Mouse (Mus musculus) MEL (cell line): ENCODE measurements around the gene Gna11.

Experiments used
- CTCF ChIP-seq, 3 experiments: IDR thresholded peaks in 2 of 3; conservative IDR thresholded peaks in 1 of 3; 2 replicates each; pipeline ENCODE4 v1.5.1; 2011 to 2012; ENCODE audit warnings: low read length in 3 of 3, low read depth in 2 of 3, mild to moderate bottlenecking in 2 of 3, improper control_type of control experiment in 1 of 3, inconsistent platforms in 1 of 3, mixed read lengths in 1 of 3, moderate library complexity in 1 of 3; ENCODE audit not compliant: control insufficient read depth in 1 of 3, insufficient read depth in 1 of 3, poor library complexity in 1 of 3, severe bottlenecking in 1 of 3
- NELFE ChIP-seq: IDR thresholded peaks from 2 replicates; pipeline ENCODE4 v1.6.1; 2011; ENCODE audit warnings: low read depth, low read length, improper control_type of control experiment
- USF2 ChIP-seq, 2 experiments: IDR thresholded peaks; 2 replicates each; pipeline ENCODE4 v1.6.1; 2011 to 2012; ENCODE audit warnings: improper control_type of control experiment in 2 of 2, low read length in 2 of 2, borderline replicate concordance in 1 of 2, inconsistent platforms in 1 of 2, low read depth in 1 of 2, mild to moderate bottlenecking in 1 of 2; ENCODE audit not compliant: insufficient read depth in 1 of 2

DNA sequence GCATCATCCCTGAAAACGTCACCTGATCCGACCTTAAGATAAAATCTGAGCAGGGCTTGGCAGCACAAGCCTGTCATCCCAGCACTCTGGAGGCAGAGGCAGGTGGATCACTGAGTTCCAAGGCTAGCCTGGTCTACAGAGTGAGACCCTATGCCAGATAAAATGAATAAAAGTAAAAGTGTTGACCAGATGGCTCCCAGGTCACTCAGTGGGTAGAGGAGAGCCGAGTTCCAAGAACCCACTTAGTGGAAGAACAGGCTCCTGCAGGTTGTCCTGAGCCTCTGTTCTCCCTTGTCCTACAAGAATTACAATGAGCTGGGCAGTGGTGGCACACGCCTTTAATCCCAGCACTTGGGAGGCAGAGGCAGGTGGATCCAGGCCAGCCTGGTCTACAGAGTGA is 48.2 kb upstream of the Gna11 start:
- no peak for TF ChIP-seq CTCF (IDR thresholded peaks at IDR 0.05 in 2 of 3, conservative IDR thresholded peaks at IDR 0.05 in 1 of 3; ENCODE audit: control insufficient read depth in 1 of 3, insufficient read depth in 1 of 3, low read depth in 2 of 3, low read length in 3 of 3, poor library complexity in 1 of 3, severe bottlenecking in 1 of 3)
- no peak for TF ChIP-seq USF2 (IDR thresholded peaks at IDR 0.05; ENCODE audit: borderline replicate concordance in 1 of 2, insufficient read depth in 1 of 2, low read depth in 1 of 2, low read length in 2 of 2)
- no peak for TF ChIP-seq NELFE
